Mouse (Mus musculus) macrophage (primary cell): ENCODE measurements around the gene Ppp2r5a. TPM values are rescaled to one million over a fixed set of nuclear protein-coding genes. Genes with fewer than 3 reads are reported as not detected.

Experiments used
- H3K27ac ChIP-seq: fragments of 350-480 bp; formaldehyde crosslinking; 2 replicates; pipeline ENCODE4 v1.9.0; 2021
- H3K36me3 ChIP-seq: fragments of 350-480 bp; formaldehyde crosslinking; 2 replicates; pipeline ENCODE4 v1.9.0; 2021; ENCODE audit errors: inconsistent target
- H3K4me3 ChIP-seq: fragments of 350-480 bp; formaldehyde crosslinking; 2 replicates; pipeline ENCODE4 v1.9.0; 2021; ENCODE audit errors: inconsistent target
- H3K79me2 ChIP-seq: fragments of 350-480 bp; formaldehyde crosslinking; 2 replicates; pipeline ENCODE4 v1.9.0; 2021; ENCODE audit errors: inconsistent target
- WGBS: methylation state at CpG from one replicate; pipeline ENCODE4 v1.1.7; 2026; ENCODE audit warnings: inconsistent platforms; ENCODE audit not compliant: missing documents; 5-methylcytosine and 5-hydroxymethylcytosine counted together
- polyA plus RNA-seq: library from polyadenylated mRNA; stranded (reverse); fragments of 250-400 nt; gene quantifications from 3 replicates; pipeline ENCODE4 v1.2.4, GENCODE M21; 2018; ENCODE audit warnings: inconsistent platforms
- total RNA-seq, 78 experiments: library from RNA; depleted of rRNA; stranded (reverse); fragments of 250-400 nt; gene quantifications; 1 replicate in 9 of 78; 2 replicates in 24 of 78; 3 replicates in 43 of 78; 4 replicates in 2 of 78; pipeline ENCODE4 v1.2.4; 2018; ENCODE audit warnings: inconsistent platforms in 56 of 78

Ppp2r5a gene
- 100 to 1,000 TPM in 25 of 26 experiments, 10 to 100 TPM in 1; 99.9 to 459 (median 169) TPM for total RNA-seq (2018; cell fraction: chromatin; rRNA removed)
- 100 to 1,000 TPM in 1 of 26 experiments, 10 to 100 TPM in 25; 72.7 to 106 (median 79.1) TPM for total RNA-seq (2018; cell fraction: cytosol; rRNA removed)
- 100 to 1,000 TPM in 25 of 26 experiments, 10 to 100 TPM in 1; 97.9 to 479 (median 143) TPM for total RNA-seq (2018; cell fraction: nucleus; rRNA removed)
- 61.7 to 74.4 TPM (median 71.0 TPM) in 3 replicates for polyA plus RNA-seq

DNA sequence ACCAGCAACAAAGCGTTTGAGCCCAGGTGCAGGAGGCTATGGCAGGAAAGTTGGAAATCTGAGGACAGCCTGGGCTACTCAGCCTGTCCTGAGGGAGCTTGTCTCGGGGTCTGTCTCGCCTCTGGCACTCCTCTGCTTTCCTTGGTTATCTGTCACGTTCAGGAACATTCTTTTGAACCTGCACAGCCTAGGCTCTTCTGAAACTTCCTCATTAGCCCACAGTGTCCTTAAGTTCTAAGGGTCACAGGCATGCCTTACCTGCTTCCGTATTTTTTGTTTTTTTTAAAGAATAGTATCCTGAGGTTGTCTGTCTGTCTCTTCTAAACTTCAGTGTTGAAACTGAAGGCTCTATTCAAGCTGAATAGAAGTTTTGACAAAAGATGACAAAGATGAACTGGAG, at the start of gene Ppp2r5a:
TSS of gene Ppp2r5a (minus strand) at position 199 of the 400 bp plus-strand sequence.
- Histone ChIP-seq H3K4me3 (no peak within 1 kb of the TSS), H3K27ac (no peak within 1 kb of the TSS), H3K36me3 (no peaks in the 10 kb centered on the region), H3K79me2 (no peaks in the 10 kb centered on the region)
- WGBS: 29% methylated on average over 5 of the region's 5 CpGs

- Histone ChIP-seq H3K4me3 (no peak overlapping the region), H3K79me2 (no peaks in the 10 kb centered on the region), H3K36me3 (no peaks in the 10 kb centered on the region), H3K27ac (no peak overlapping the region)
- 64% methylated on average over 5 of the region's 5 CpGs for WGBS
Measured at GRCm38 (mm10) chr1:191450614-191451013, 47.5 kb upstream of the Ppp2r5a start.

DNA sequence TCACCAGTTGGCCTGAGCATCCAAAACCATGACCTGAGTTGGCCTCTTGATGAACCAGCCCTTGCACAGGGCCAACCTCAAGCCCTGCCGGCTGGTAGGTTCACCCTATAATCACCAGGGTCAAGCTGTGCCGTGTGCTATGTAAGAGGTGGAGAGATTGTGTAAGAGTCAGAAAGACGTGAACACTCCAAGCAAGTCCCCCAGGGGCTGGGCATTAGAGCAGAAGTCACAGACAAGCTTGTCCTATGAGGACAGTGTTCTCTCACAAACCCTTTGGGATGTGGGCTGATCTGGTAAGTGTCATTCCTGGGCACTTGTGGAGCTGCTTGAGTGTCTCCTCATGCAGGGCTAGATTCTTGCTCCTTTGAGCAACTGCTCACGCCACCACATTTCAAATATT, 46.5 kb upstream of the Ppp2r5a start:
- WGBS: 60% methylated on average over 4 of the region's 4 CpGs
- Histone ChIP-seq H3K27ac (no peak overlapping the region), H3K4me3 (no peak overlapping the region), H3K36me3 (no peaks in the 10 kb centered on the region), H3K79me2 (no peaks in the 10 kb centered on the region)

DNA sequence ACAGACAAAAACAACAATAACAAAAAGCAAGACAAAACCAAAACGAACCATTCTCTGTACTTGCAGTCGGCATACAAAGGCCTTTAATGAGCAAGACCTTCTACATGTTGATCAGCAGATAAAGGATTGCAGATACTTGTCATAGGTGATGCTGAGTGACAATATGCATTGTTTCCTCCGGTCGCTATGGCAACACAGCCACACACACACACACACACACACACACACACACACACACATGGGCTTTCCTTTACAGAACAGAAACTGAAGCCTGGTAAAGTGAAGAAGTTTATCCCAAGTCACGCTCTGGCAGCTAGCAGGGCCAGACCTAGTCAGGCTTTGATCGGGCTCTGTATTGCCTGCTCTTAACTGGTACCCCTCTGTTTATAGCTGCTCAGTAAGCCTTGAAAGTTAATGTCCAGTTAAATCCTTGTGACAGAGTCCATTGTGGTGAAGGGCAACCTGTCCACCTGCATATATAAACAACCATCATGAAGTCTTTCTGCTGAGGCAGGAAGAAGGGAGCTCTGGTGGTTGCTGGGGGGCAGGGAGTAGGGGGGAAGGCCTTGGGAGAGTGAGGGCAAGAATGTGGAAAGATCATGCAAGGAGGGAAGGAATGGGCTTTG, 44.4 kb upstream of the Ppp2r5a start:
- 80% methylated on average over 5 of the region's 6 CpGs for WGBS
- H3K79me2 ChIP-seq: no peaks in the 10 kb centered on the region
- no peaks in the 10 kb centered on the region for H3K36me3 ChIP-seq
- no peak overlapping the region for H3K27ac ChIP-seq
- no peak overlapping the region for H3K4me3 ChIP-seq

GRCm38 (mm10) chr1:191446307-191446706, 43.2 kb upstream of the Ppp2r5a start:
- 88% methylated on average over 5 of the region's 5 CpGs for whole genome bisulfite sequencing
- H3K36me3 ChIP-seq: no peaks in the 10 kb centered on the region
- H3K79me2 ChIP-seq: no peaks in the 10 kb centered on the region
- H3K4me3 ChIP-seq: no peak overlapping the region
- H3K27ac ChIP-seq: no peak overlapping the region

DNA sequence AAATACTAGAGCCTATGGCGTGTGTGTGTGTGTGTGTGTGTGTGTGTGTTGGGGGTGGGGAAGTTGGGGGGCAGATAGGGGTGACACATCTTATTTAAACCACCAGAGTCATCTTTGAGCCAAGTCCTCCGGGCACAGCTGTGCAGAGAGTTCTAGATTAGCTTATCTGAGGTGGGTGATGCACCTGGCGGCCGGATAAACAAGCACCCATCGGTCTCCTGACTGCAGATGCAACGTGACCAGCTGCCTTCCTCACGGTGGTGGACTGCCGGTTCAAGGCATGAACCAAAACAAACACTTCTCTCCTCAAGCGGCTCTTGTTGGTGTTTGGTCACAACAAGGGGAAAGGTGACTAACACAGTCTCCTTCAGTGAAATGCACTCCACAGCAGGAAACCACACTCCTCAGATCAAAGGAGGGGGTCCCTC, 42.8 kb upstream of the Ppp2r5a start:
- H3K36me3 ChIP-seq: no peaks in the 10 kb centered on the region
- H3K27ac ChIP-seq: no peak overlapping the region
- 61% methylated on average over 8 of the region's 9 CpGs for whole genome bisulfite sequencing
- no peak overlapping the region for H3K4me3 ChIP-seq
- no peaks in the 10 kb centered on the region for H3K79me2 ChIP-seq

DNA sequence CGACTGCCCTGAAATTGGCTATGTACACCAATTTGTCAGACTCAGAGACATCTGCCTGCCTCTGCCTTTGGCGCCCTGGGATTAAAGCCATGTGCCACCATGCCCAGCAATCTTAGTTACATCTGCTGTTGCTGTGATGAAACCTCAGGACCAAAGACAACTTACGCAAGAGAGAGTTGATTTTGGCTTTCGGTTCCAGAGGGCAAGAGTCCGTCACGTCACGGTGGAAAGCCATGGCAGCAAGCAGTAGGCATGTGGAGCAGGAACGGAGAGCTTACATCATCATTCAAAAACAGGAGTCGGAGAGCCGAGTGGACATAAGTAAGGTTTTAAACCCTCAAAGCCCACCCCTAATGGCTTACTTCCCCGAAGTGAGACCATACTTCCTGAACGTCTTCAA, 42.3 kb upstream of the Ppp2r5a start:
- 61% methylated on average over 12 of the region's 12 CpGs for WGBS
- no peaks in the 10 kb centered on the region for H3K79me2 ChIP-seq
- no peak overlapping the region for H3K27ac ChIP-seq
- no peaks in the 10 kb centered on the region for H3K36me3 ChIP-seq
- no peak overlapping the region for H3K4me3 ChIP-seq

DNA sequence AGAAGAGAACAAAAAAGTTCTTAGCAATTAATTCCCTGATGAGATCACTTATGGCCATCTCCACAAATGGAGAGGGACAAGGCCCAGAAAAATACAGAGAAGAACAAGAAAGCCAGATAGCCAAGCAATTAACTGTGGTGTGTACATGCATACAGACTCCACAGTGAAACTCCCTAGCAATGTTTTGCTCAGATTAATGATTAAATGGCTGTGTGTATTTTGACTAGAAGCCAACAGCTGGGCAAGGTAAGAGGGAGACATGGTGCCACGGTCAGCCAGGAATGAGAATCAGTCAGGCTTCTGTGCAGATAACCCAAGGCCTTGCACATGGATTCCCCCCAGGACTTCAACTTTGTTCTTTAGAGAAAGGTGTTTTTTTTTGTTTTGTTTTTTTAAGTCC, 41.4 kb upstream of the Ppp2r5a start:
- WGBS: 100% methylated on average over 1 of the region's 1 CpGs
- no peak overlapping the region for H3K27ac ChIP-seq
- no peak overlapping the region for H3K4me3 ChIP-seq
- no peaks in the 10 kb centered on the region for H3K79me2 ChIP-seq
- no peaks in the 10 kb centered on the region for H3K36me3 ChIP-seq

DNA sequence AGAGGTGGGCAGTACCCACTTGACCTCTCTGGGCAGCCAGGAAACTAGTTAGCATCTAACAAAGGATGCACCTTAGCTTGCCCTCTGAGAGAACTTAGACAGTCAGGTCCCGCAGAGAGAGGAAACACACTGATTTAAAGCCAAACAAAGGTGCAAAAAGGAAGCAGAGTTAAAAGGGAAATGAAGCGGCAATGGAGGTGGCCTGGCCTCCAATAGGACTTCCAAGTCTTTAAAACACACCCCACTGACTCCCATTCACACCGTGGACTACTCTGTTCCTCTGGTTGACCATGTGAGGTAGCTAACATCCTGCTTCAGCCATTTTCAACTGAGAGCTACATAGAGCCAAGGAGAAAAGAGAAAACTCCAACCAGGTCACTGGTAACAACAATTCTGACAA, 35.9 kb upstream of the Ppp2r5a start:
- Histone ChIP-seq H3K36me3 (no peaks in the 10 kb centered on the region), H3K4me3 (no peak overlapping the region), H3K79me2 (no peaks in the 10 kb centered on the region), H3K27ac (peak overlapping the region; percentile 22)
- 49% methylated on average over 3 of the region's 3 CpGs for WGBS

DNA sequence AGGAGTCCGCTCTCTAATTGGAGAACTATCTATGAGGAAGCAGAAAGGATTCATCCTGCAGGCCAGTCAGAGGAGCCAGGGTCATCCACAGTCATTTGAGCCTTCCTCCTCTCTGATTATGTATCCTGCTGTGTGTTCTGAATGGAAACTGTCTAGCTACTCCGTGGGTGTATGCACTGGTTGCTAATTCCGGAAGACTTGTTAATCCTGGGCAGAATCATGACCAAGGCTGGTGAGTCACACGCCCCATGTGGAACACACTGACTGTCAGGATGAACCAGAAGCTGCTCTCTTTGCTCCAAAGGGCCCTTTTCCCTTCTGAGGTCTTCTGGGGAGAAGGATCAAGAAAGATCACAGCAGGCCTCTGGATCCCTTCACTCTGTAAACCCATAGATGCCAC, 35.5 kb upstream of the Ppp2r5a start:
- Histone ChIP-seq H3K27ac (peak overlapping the region; percentile 22), H3K79me2 (no peaks in the 10 kb centered on the region), H3K36me3 (no peaks in the 10 kb centered on the region), H3K4me3 (no peak overlapping the region)
- WGBS: 84% methylated on average over 4 of the region's 4 CpGs

DNA sequence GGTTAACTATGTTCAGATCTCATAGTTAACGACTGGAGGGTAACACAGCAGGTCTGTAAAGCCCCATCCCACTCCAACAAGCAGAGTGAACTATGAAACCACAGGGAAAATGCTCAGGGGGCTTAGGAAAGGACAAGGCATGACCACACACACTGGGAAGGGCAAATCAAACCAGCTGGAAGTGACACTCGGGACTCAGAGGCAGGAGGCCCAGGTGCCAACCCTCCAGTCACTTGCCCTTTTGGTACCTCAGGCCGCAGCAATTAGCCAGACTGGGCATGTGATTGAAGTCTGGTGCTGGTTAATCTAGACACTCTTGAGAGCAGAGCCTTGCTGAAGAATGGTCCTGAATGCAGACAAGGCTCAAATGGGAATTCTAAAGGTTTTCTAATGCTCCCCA, 33.6 kb upstream of the Ppp2r5a start:
- Histone ChIP-seq H3K27ac (no peak overlapping the region), H3K36me3 (no peaks in the 10 kb centered on the region), H3K79me2 (no peaks in the 10 kb centered on the region), H3K4me3 (no peak overlapping the region)
- 85% methylated on average over 3 of the region's 3 CpGs for whole genome bisulfite sequencing

- WGBS: 83% methylated on average over 1 of the region's 1 CpGs
- H3K27ac ChIP-seq: no peak overlapping the region
- no peak overlapping the region for H3K4me3 ChIP-seq
- H3K36me3 ChIP-seq: no peaks in the 10 kb centered on the region
- H3K79me2 ChIP-seq: no peaks in the 10 kb centered on the region
Measured at GRCm38 (mm10) chr1:191435359-191435758, 32.3 kb upstream of the Ppp2r5a start.

GRCm38 (mm10) chr1:191432531-191432930, 29.5 kb upstream of the Ppp2r5a start:
- WGBS: 67% methylated on average over 6 of the region's 7 CpGs
- H3K4me3 ChIP-seq: no peak overlapping the region

GRCm38 (mm10) chr1:191432023-191432422, 29.0 kb upstream of the Ppp2r5a start:
- Histone ChIP-seq H3K4me3 (no peak overlapping the region), H3K36me3 (no peaks in the 10 kb centered on the region), H3K79me2 (no peaks in the 10 kb centered on the region), H3K27ac (no peak overlapping the region)
- 52% methylated on average over 15 of the region's 15 CpGs for WGBS

More at GRCm38 (mm10) chr1:191432531-191432930, 29.5 kb upstream of the Ppp2r5a start:
- Histone ChIP-seq H3K79me2 (no peaks in the 10 kb centered on the region), H3K27ac (no peak overlapping the region), H3K36me3 (no peaks in the 10 kb centered on the region)

DNA sequence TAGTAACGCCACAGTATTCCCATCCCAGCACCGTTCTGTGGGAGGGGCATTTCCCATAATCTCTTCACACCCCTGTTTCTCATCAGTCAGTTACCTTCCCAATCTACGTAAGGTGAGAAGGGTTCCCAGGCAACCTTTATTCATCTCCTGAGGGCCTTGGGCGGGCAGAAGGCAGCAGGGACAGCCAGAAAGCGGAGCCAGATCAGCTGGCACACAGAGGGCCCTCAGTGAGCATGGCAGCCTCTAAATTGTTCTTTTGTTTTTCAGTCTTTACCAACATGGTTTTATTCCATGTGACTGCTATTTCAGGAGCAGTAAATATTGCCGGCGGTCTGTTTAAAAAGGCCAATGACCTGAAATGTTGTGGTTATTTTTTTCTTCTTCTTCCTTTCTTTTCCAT, 27.0 kb upstream of the Ppp2r5a start:
- Histone ChIP-seq H3K4me3 (no peak overlapping the region), H3K79me2 (no peaks in the 10 kb centered on the region), H3K27ac (no peak overlapping the region), H3K36me3 (no peaks in the 10 kb centered on the region)
- WGBS: 92% methylated on average over 7 of the region's 7 CpGs
